Mouse (Mus musculus) lung, embryonic 14.5 days (tissue): ENCODE data around the gene Wdr60. TPM values are rescaled to one million over a fixed set of nuclear protein-coding genes. Genes with fewer than 3 reads are reported as not detected.

Experiments
- ATAC-seq: fragments of 200-750 bp; cut with Nextera tagmentation; 2 replicates; pipeline ENCODE4 v1.8.0; 2017; ENCODE audit warnings: mild to moderate bottlenecking, moderate TSS enrichment, moderate library complexity; ENCODE audit not compliant: insufficient read depth
- DNase-seq: peaks from one replicate; pipeline ENCODE4 v3.0.0-alpha.2; 2015
- H3K27ac ChIP-seq: fragments of 300-500 bp; sonication (generic); 2 replicates; pipeline ENCODE4 v1.5.1; 2014; ENCODE audit warnings: low read depth, mild to moderate bottlenecking, moderate library complexity
- H3K27me3 ChIP-seq: fragments of 300-500 bp; sonication (generic); 2 replicates; pipeline ENCODE4 v1.6.1; 2014; ENCODE audit warnings: low read length, control low read depth; ENCODE audit not compliant: insufficient read depth
- H3K36me3 ChIP-seq: fragments of 300-500 bp; sonication (generic); 2 replicates; pipeline ENCODE4 v1.6.1; 2014; ENCODE audit warnings: control low read depth; ENCODE audit not compliant: insufficient read depth
- H3K4me1 ChIP-seq: fragments of 300-500 bp; sonication (generic); 2 replicates; pipeline ENCODE4 v1.6.1; 2014; ENCODE audit warnings: antibody characterized with exemption, control low read depth; ENCODE audit not compliant: insufficient read depth
- H3K4me2 ChIP-seq: fragments of 300-500 bp; sonication (generic); 2 replicates; pipeline ENCODE4 v1.6.1; 2014; ENCODE audit warnings: mild to moderate bottlenecking
- H3K4me3 ChIP-seq: fragments of 300-500 bp; sonication (generic); 2 replicates; pipeline ENCODE4 v1.5.1; 2014; ENCODE audit warnings: low read depth, low read length
- H3K9ac ChIP-seq: fragments of 300-500 bp; sonication (generic); 2 replicates; pipeline ENCODE4 v1.6.1; 2014
- H3K9me3 ChIP-seq: fragments of 300-500 bp; sonication (generic); 2 replicates; pipeline ENCODE4 v1.6.1; 2016; ENCODE audit warnings: low read depth, low read length, control low read depth
- CTCF ChIP-seq: IDR thresholded peaks from 2 replicates; pipeline ENCODE4 v1.5.1; 2016; ENCODE audit warnings: antibody characterized with exemption, low read depth
- WGBS: fragments of 180-500 bp; shearing (Covaris S2); extraction: QIAGEN DNeasy Blood & Tissue Kit; methylation state at CpG from one replicate; pipeline ENCODE4 v1.1.7; 2014; 5-methylcytosine and 5-hydroxymethylcytosine counted together
- polyA plus RNA-seq: library from polyadenylated mRNA; unstranded; fragments of >200 nt; fragmentation: Nextera tagmentation; extraction: Ambion mirVana; gene quantifications from 2 replicates; pipeline ENCODE4 v1.2.1, GENCODE M21; 2014

Wdr60 gene
- polyA plus RNA-seq, 1 experiment from 2014 or later = 16.4 TPM

GRCm38 (mm10) chr12:116183212-116183935 is 79.4 kb downstream of the Wdr60 start:
- Histone ChIP-seq H3K9ac (no peak overlapping the region), H3K4me3 (no peak overlapping the region), H3K9me3 (no peaks in the 10 kb centered on the region), H3K4me2 (no peak overlapping the region), H3K27ac (no peak overlapping the region), H3K4me1 (no peaks in the 10 kb centered on the region), H3K27me3 (no peaks in the 10 kb centered on the region), H3K36me3 (no peaks in the 10 kb centered on the region)
- TF ChIP-seq CTCF = no peak
- no peak for ATAC-seq
- WGBS = 73% methylated on average over 6 of the region's 6 CpGs
- no peak for DNase-seq

GRCm38 (mm10) chr12:116182376-116182775 is 80.4 kb downstream of the Wdr60 start:
- Histone ChIP-seq H3K9me3 (no peaks in the 10 kb centered on the region), H3K9ac (no peak overlapping the region), H3K27ac (no peak overlapping the region), H3K4me3 (no peak overlapping the region), H3K36me3 (no peaks in the 10 kb centered on the region), H3K27me3 (no peaks in the 10 kb centered on the region), H3K4me2 (no peak overlapping the region), H3K4me1 (no peaks in the 10 kb centered on the region)
- ATAC-seq (no peak), DNase-seq (peak; percentile 55)
- no peak for TF ChIP-seq CTCF

GRCm38 (mm10) chr12:116181436-116182050 is 81.3 kb downstream of the Wdr60 start:
- no peak for TF ChIP-seq CTCF
- 73% methylated on average over 4 of the region's 4 CpGs for WGBS
- Histone ChIP-seq H3K27me3 (no peaks in the 10 kb centered on the region), H3K9ac (no peak overlapping the region), H3K36me3 (no peaks in the 10 kb centered on the region), H3K4me1 (no peaks in the 10 kb centered on the region), H3K4me3 (no peak overlapping the region), H3K9me3 (no peaks in the 10 kb centered on the region), H3K27ac (no peak overlapping the region), H3K4me2 (no peak overlapping the region)
- no peak for ATAC-seq
- DNase-seq = no peak

GRCm38 (mm10) chr12:116176930-116177329 is 85.9 kb downstream of the Wdr60 start:
- H3K4me3 ChIP-seq = no peak overlapping the region
- H3K4me1 ChIP-seq = no peaks in the 10 kb centered on the region
- no peaks in the 10 kb centered on the region for H3K27me3 ChIP-seq
- no peaks in the 10 kb centered on the region for H3K9me3 ChIP-seq
- no peaks in the 10 kb centered on the region for H3K36me3 ChIP-seq
- no peak for TF ChIP-seq CTCF
- 80% methylated on average over 3 of the region's 3 CpGs for WGBS
- ATAC-seq (no peak), DNase-seq (no peak)
- H3K9ac ChIP-seq = no peak overlapping the region
- no peak overlapping the region for H3K27ac ChIP-seq
- no peak overlapping the region for H3K4me2 ChIP-seq

- H3K9ac ChIP-seq = no peak overlapping the region
- H3K4me1 ChIP-seq = no peaks in the 10 kb centered on the region
- no peaks in the 10 kb centered on the region for H3K36me3 ChIP-seq
- no peaks in the 10 kb centered on the region for H3K27me3 ChIP-seq
- no peak overlapping the region for H3K4me2 ChIP-seq
- TF ChIP-seq CTCF = no peak
- H3K4me3 ChIP-seq = no peak overlapping the region
- peak; percentile 58; the same call in 1 of the 2 replicates for ATAC-seq
- H3K27ac ChIP-seq = no peak overlapping the region
- no peaks in the 10 kb centered on the region for H3K9me3 ChIP-seq
- peak; percentile 68 for DNase-seq
- 37% methylated on average over 5 of the region's 5 CpGs for WGBS
These were observed 93.2 kb downstream of the Wdr60 start for GRCm38 (mm10) chr12:116169666-116170065.

GRCm38 (mm10) chr12:116165368-116165767 is 97.5 kb downstream of the Wdr60 start:
- no peak for DNase-seq
- H3K36me3 ChIP-seq = no peaks in the 10 kb centered on the region
- H3K4me1 ChIP-seq = no peaks in the 10 kb centered on the region
- H3K27ac ChIP-seq = no peak overlapping the region
- no peak for ATAC-seq
- H3K9ac ChIP-seq = no peak overlapping the region
- H3K27me3 ChIP-seq = no peaks in the 10 kb centered on the region
- no peaks in the 10 kb centered on the region for H3K9me3 ChIP-seq
- no peak overlapping the region for H3K4me3 ChIP-seq
- no peak for TF ChIP-seq CTCF
- H3K4me2 ChIP-seq = no peak overlapping the region

- TF ChIP-seq CTCF = no peak
- H3K4me1 ChIP-seq = no peaks in the 10 kb centered on the region
These were observed 103.1 kb downstream of the Wdr60 start for GRCm38 (mm10) chr12:116159695-116160094.

More at GRCm38 (mm10) chr12:116159695-116160094, 103.1 kb downstream of the Wdr60 start:
- no peak for DNase-seq
- H3K36me3 ChIP-seq = no peaks in the 10 kb centered on the region
- no peak overlapping the region for H3K4me2 ChIP-seq
- 77% methylated on average over 2 of the region's 2 CpGs for WGBS
- no peak for ATAC-seq
- no peaks in the 10 kb centered on the region for H3K27me3 ChIP-seq
- no peak overlapping the region for H3K4me3 ChIP-seq
- no peaks in the 10 kb centered on the region for H3K9me3 ChIP-seq
- no peak overlapping the region for H3K27ac ChIP-seq
- no peak overlapping the region for H3K9ac ChIP-seq
